Mouse (Mus musculus): ENCODE measurements around the gene Alg3.
A peak's percentile ranks its signal among the peaks of the same experiment; 100 is the strongest.

Alg3 gene

DNA sequence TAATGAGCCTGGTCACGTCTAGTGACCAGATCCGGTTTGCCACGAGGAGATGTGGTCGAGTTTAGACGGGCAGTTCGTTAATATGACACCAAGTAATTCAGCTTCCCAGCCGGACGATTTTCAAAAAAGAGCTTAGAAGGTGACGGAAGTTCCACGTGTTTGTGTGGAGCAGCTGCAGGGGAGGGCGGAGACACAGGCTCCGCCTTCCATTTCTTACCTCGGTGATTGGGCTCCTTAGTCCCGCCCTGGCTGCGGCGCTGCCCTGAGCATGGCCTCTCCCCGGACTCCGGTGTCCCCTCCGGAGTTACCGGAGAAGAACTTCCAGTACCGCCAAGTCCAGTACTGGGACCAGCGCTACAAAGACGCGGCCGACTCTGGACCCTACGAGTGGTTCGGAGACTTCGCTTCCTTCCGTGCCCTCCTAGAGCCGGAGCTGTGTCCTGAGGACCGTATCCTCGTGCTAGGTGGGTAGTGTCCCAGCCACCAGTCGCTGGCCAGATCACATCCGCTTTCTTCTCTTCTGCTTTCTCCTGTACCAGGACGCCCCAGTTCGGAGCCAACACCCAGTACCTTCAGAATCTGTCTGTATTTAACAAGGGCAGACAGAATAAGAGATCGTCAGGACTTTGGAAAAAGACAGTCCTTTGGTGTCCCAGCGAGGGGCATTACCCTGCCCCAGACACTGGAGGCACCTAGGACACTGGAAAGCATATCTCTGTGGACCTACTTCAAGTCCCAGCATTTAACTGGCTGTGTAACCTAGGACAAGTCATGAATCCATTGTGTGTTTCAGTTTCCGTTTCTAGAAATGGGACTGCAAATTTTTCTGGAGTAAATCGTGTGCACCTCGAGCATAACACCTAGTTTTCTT, at the start of gene Alg3, which contains the start of the genes Eef1akmt4 and Gm49333:
Alg3 (minus strand) TSS at position 379 of the 871 bp plus-strand sequence.
Eef1akmt4 (plus strand) TSS at position 237 of the 871 bp plus-strand sequence.
Gm49333 (plus strand) TSS at position 254 of the 871 bp plus-strand sequence.
- DNase-seq (ENCODE audit: low spot score) = peak; percentile 88

DNA sequence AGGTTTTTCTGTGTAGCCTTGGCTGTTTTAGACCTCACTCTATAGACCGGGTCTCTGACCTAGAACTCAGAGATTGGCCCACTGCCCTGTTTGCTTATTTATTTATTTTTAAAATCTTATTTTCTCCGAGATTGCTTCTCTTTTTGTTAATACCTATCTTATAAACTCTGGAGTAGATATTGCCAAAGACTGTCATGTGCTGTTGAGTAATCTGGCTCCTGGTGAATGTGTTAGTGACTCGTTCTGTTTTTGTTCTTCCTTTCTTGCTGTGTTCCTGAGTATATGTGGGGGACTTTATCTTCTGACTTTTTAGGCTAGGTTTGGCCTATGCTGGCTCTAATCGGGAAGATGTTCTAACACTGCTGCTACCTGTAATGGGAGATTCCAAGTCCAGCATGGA, 46.1 kb upstream of the Alg3 start:
- no peak for DNase-seq (ENCODE audit: low spot score)

DNA sequence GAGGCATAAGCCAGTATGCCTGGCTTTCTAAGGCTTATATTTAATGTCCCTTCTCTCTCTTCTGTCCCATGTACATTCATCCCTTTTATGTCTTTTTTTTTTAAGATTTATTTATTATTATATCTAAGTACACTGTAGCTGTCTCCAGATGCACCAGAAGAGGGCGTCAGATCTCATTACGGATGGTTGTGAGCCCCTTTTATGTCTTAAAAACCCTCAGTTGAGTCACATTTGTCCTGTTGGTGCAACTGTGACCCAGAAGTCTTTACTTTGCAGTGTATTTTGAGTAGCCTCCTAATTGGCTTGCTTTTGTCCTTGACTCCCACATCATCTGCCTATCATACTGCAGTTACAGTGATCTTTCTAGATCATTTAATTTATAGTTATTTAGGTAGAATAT, 41.8 kb upstream of the Alg3 start:
- no peak for DNase-seq (ENCODE audit: low spot score)

DNA sequence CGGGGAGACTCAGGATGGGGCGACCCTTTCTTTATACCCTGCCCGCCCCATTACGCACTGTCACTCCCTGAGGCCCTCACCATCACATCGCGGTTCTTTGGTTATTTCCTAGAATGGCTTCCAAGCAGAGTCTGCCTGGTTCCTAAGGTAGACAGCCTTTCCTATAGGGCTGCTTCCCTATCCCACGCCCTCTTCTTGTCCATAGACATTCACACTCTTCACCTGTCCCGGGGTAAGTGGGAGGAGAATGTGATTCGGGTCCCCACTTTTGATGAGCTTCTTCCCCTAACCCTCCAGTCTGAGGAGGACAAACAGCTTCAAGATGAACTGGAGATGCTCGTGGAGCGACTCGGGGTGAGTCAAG, 40.4 kb upstream of the Alg3 start:
- DNase-seq (ENCODE audit: low spot score) = no peak

DNA sequence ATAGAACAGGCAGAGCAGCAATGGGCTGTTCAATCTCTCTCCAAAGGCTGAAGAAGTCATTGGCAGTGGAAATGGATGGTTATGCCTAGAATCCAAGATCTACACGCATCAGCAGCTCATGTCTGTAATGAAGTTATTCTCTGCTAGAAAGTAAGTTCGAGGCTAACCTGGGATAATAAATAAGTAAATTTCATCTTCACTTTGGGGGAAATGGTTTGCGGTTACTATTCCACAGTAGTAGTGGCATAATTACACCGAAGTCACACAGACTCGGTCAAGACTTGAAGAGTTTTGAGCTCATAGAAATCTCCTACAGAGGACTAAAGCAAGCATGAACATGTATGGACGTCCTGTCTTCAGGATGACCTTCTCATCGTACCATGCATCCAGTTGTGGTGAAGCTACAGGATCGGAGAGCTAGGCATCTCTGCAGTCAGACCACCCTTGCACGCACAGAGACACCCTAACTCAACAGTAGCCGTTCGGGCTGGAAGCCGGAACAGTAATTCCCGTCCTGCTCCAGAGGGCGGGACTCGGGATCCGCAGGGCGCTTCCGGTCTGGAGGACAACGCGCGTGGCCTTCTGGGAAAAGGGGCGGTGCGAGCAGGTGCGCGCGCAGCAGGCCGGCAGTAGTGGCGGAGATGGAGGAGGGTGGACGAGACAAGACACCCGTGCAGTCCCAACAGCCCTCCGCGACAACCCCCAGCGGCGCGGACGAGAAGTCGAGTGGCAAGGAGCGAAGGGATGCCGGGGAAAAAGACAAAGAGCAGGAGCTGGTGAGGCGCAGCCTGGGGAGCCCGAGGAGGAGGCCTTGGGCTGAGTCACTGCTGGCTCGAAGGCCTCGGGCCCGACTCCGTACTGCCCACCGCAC, 39.8 kb upstream of the Alg3 start, which contains the start of gene Psmd2:
Psmd2 (plus strand) TSS at position 577 of the 871 bp plus-strand sequence.
- peak; percentile 99 for DNase-seq (ENCODE audit: low spot score)

DNA sequence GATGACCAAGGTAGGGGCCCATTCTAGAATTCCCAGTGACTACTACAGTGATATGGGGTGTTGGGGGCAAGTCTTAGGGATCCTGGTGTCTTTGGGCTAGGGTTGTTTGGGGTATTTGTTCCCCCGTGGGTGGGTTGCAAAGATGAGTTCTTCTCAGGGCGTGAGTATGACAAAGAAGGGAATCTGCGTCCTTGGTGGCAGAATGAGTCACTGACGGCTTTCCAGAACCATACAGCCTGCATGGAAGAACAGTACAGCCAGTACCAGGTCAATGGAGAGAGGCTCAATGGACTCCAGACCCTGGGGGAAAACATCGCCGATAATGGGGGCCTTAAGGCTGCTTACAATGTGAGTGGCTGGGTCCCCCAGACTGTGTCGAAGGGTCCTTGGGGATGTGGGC, 32.4 kb upstream of the Alg3 start:
- DNase-seq (ENCODE audit: low spot score) = no peak

DNA sequence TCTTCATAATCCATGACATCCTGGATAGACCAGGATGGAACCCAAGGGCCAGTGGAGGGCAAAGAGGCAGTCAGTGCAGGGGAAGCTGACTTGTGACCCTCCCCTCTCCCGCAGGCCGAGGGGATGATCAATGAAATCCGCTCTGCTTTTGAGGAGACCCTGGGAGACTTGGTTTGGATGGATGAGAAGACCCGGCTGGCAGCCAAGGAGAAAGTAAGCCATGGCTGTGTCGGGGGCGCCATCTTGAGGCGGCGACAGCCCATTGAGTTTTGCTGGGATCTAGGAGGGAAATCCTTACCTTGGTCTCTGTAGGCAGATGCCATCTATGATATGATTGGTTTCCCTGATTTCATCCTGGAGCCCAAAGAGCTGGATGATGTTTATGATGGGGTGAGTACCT, 30.6 kb upstream of the Alg3 start:
- peak; percentile 83 for DNase-seq (ENCODE audit: low spot score)

DNA sequence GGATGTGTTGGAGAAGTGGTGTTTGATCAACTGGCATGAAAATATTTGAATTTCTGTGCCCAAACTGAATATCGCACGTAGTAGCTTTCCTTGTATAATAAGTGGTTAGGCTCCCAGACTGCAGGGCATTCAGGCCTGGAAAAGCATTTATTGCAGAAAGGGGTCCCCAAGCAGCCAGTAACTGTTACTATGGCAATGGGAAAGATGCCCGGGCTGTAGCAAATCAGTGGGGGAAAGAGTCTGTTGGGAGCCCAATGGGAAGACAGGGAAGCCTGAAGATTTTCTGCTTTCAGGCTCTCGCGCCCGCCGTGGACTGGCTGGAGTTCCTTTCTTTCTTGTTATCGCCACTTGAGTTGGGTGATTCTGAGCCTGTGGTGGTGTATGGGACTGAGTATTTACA, 26.8 kb upstream of the Alg3 start:
- no peak for DNase-seq (ENCODE audit: low spot score)

DNA sequence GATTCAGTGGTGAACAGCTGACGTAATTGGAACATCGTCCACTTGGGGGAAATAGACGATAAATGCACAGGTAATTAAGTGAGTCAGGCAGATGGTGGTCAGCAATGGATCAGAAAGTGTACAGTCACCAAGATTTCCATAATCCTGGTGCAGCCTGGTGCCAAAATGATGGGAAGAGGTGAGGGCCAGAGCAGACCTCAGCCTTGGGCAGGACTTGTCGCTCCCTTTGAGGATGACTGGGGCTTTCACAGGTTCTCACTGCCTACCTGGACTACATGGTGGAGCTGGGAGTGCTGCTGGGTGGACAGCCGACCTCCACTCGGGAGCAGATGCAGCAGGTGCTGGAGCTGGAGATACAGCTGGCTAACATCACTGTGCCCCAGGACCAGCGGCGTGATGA, 25.9 kb upstream of the Alg3 start:
- no peak for DNase-seq (ENCODE audit: low spot score)

DNA sequence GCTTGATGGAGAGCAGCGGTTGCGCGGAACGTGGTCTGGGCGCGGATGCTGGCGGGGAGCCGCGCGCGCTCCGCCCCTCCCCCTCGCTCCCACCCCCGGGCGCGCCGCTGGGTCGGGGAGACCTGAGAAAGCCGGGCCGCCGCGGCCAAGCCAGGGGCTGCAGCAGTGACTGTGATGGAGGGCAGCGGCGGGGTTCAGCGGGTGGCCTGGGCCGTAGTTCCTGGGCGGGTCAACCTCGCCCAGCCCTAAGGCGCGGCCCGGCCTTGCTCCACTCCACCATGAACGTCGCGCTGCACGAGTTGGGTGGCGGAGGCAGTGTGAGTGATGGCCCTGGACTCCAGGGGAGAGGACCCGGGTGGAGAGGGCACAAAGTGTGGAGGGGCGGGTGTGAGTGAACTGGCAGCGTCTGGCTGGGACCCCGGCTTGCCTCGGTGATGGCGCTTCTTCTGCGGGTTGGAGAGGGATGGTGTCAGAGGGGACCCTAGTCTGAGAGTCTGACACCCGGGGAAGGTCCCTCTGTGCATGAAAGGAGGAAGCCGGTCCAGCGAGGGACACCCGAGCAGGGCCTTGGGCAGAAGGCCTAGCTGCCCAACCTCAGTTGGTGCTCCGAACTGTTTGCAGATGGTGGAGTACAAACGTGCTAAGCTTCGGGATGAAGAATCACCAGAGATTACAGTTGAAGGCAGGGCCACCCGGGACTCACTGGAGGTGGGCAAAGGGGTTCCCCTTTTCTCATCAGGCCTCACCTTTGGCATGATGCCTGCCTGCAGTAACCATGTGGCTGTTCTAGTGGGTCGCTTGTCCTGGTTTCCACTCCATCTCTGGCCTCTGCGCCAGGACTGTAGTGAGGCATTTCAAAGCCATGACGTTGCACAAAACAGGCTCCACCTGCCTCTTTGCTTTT, 18.4 kb upstream of the Alg3 start, which contains the start of gene Ece2:
Ece2 (plus strand) TSS at position 98 of the 904 bp plus-strand sequence.
- DNase-seq (ENCODE audit: low spot score) = peak; percentile 53

DNA sequence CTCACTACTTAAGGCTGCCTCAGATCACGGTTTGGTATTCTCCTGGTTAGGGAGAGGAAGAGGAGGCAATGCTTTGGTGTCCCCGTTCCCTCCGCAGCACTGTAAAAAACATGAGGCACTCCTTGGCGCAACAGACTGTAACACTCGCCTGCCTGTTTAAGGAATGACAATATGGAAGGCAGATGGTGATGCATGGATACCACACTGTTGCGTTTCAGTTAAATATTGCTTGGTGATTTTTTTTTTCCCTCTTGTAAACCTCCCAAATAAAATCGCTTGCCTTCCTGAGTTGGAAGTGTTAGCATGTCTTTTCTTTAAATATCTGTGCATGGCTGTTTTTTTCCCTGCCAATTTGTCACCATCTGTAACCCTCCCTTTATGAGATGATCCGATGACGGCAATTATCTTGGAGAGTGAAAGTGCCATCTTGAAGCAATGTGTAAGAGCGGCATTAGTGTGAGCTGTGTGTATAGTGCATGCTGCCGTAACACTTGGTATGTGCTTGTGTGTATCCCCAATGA, 17.4 kb upstream of the Alg3 start:
- no peak for DNase-seq (ENCODE audit: low spot score)

DNA sequence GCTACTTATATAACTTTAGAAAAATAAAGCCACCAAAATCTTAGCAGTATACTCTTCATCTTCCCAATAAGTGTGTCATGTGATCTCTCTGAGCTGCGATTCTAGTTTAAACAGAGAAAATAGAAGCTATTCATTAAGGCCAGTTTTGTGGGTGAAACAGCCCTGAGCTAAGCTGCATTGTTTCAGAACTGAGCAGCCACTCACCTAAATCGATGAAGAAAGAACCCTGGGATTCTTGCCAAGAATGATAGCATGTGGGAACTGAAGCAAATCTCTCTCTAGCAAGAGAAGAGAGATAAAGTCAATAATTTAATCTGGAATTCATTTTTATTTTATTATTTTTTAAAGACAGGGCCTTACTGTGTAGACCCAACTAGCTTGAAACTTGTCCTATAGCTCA, 11.7 kb upstream of the Alg3 start:
- no peak for DNase-seq (ENCODE audit: low spot score)

DNA sequence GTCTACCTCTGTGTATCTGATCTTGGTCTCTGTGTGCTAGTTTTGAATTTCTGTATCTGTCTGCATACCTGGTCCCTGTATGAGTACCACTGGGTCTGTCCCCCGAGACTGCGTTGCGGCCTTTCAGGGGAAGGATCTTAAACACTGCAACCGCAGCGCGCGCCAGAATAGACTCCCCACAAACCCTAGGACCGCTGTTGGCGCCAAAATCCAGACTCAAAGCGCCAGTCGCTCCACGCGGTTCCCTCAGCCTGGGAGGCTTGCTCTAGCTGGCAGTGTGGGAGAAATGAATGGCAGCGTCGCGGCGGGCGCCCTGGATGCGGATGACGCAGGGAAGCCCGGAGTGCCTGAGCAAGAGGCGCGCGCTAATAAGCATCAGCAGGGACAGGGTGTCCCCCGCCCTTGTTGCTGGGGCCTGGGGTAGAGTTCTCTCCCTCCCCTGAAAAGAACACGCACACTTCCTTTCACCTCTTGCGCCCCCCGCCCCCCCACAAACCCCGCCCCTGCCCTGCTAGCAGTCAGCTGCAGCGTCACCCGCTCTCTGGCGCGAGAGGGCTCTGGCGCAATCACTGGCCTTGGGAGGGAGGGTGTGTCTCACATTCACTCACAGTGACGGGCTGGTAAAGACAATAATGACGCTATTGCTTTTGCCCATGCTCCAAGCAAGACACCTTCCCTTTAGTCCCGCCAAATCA, 10.6 kb upstream of the Alg3 start:
- DNase-seq (ENCODE audit: low spot score) = no peak

DNA sequence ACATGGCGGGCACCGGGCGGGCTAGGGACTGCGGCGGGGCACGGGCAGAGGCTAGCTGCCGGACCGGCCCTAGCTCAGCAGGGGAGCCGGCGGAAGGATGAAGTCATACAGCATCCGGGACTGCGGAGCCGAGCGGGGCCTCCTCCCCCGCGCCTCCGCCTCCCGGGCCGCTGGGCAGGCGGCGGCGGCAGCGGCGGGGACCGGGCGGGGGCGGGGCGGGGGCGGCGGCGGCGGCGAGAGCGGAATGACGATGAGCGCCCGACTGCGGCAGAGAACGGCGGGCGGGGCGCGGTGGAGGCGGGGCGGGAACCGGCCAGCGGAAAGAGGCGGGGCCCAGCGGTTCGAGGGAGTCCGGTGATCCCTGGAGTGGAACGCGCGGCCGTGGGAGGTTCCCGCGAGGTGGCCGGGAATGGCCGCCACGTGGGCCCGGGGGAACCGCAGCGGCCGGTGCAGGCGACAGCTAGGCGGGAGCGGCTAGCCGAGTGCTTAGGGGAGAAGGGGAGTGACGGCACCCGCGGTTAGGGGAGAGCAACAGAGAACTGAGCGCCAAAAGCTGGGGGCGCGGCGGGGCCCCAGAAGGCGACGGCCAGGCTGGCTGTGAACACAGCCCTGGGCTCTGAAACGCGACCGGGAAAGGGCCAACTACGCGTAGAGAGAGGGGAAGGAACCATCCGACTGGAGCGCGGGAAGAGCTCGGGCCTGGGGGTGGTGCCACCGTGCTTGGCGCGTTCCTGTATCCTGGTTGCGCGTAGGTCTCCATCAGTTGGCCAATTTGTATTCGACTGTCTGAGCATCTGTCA, 9.9 kb upstream of the Alg3 start, which contains the start of gene Camk2n2:
Camk2n2 (minus strand) TSS at position 97 of the 800 bp plus-strand sequence.
- peak; percentile 72 for DNase-seq (ENCODE audit: low spot score)

DNA sequence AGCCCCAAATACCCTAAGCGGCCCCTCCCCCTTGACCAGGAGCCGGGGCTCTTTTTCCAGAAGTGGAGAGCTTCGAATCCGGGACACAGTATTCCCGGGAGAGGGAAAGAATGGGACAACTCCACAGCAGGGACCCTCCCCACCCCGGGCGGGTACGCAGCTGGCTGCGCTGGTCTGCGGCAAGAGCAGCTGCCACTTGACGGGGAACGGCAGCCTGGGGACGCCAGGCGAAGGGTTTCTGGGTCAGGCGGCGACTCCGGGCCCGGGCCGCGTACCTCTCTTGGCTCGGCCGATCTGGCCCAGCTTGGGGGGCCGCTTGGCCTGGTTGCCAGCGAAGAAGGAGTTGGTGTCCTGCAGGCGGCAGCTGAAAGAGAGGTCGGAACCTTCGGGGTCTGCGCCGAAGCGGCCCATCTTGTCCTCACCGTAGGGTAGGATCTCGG, 9.2 kb upstream of the Alg3 start:
- no peak for DNase-seq (ENCODE audit: low spot score)

DNA sequence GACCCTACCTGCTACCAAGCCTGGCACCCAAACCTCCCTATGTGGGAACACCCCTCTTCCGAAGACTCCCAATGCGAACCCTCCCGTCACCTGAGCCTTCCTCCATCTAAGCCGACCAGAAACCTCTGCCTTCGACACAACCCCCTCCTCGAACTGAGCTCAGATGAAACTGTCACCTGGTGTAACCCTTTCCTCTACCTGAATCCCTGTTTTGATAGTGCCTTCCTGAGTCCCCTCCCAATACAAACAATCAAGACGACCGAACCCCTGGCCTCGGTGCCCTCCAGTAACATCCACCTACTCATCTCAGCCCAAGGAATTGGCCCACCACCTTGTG, 8.8 kb upstream of the Alg3 start:
- DNase-seq (ENCODE audit: low spot score) = no peak

DNA sequence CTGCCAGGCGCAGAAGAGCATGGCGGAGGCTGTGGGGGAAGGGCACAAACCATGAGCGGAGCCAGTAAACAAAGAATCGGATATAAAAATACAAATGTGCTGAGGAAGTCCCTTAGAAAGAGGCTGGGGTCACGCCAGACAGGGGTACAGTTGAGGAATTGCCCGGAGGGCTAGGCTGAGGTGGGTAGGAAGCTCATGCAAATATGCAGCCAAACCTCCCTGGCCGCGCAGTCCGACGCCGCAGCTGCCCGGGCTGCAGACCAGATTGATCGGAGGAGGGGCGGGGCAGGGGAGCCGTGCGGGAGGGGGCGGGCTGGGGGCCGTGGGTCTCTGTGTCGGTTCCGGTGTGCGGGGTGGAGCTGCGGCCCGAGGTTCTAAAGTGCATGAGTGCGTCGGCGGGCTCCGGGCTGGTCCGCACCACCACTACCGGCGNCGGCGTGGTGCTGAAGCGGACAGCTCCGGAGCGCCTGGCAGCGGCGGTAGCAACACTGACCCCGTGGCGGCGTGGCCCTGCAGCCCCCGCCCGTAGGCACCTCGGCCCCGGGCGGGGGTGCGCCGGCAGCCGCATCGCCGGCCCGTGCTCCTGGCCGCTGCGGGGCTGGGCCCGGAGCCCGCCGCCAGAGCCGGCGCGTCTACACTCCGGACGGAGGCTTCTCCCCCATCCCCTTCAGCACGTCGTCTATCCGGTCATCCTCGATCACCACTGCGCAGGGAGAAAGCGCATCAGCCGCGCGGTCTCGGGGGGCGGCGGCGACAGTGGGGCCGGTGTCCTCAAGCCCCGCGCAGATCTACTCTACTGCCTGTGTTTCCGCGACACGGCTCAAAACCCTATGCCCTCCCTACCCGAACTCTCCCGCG, 8.2 kb upstream of the Alg3 start:
- DNase-seq (ENCODE audit: low spot score) = peak; percentile 60

DNA sequence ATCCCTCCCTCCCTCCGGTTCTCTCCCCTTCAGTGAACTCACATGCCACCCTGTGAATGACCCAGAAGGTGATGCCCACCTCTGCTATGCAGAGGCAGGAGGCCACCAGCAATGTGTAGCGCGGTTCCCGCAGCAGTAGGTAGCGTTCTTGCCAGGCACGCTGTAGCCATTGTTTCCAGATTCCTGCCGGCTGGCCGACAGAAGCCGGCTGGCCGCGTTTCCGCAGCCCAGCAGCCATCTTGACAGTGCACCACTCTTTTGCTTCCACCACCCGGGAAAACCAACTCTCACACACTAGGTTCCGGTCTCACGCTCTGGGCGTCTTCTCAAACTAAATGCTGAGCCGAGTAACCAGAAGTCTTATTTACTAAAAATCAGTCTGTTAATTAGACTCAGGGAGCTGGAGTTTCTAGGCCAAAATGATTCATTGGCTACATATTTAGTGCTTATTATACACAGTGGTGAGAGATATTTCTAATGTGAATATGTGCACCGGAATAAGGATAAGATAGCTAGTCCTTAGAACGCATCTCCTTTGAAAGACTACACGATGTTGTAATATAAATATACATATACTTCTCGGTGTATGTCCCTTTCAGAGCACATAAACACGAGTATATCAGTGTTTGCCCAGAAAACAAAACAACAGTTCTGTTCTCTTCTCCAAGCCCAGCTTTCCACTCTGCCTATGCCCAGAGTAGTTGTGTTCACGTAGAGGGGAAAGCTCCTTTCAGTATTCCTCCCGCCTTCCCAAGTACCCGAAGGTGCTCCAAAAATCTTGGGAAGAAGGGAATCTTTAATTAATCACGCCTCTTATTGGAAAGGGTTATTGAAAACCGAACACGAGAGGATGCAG, 806 bp downstream of the Alg3 start:
- DNase-seq (ENCODE audit: low spot score) = peak; percentile 79
